ENCODE assay signal across 9 mouse cellular contexts in the genomic region with DNA sequence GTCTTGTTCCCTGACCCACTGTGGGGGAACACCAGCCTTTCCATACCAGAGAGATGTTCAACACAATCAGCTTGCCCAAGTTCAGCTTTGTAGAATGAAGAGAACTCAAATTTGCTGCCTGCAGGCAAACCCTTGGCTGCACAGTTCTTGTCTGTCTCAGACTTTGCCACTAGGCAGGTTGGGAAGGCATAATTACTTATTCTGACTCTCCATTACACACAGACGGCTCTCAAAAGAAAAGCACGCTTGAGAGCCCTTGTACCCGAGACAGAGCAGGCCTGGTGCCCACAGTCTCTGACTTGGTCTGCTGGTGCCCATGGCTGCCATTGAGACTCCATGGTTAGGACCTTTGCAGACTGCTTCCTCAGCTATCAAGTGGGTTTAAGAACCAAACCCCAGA. TPM values are rescaled to one million over a fixed set of nuclear protein-coding genes. Genes with fewer than 3 reads are reported as not detected.
DNase-seq lines count a peak whose midpoint lies in the region; ATAC-seq lines count a peak whose summit lies in the region.
"Had no signal": no experiment of that assay in that cellular context is flagged by ENCODE, and none has a peak within 500 bp of the region (broad histone marks: within the 10 kb centered on the region; RNA-seq: fewer than 3 reads in every experiment).

No protein-coding gene starts in this region.

- no peak for DNase-seq in heart, postnatal 4 days
- no peak for DNase-seq in embryonic facial prominence, embryonic 11.5 days (ENCODE audit: low spot score)
- no peak for DNase-seq in MN1 (ENCODE audit: low spot score)
- no peak for DNase-seq in adrenal gland, postnatal 14 days
- no peak for DNase-seq in adrenal gland, adult 2 months
- DNase-seq: kidney, postnatal 14 days had no signal

- no peaks in the 10 kb centered on the region for H3K27me3 ChIP-seq in heart, embryonic 13.5 days (replicated peaks)
- no peaks in the 10 kb centered on the region for H3K27me3 ChIP-seq in embryonic facial prominence, embryonic 11.5 days (ENCODE audit: control insufficient read depth, insufficient read depth, low read length)
- H3K27me3 ChIP-seq in hindbrain, embryonic 16.5 days (replicated peaks; ENCODE audit: control insufficient read depth, insufficient read depth, low read length) = no peaks in the 10 kb centered on the region
- no peaks in the 10 kb centered on the region for H3K27me3 ChIP-seq in neural tube, embryonic 12.5 days (replicated peaks)

- 58% methylated on average over 3 of the region's 3 CpGs for WGBS in heart, embryonic 13.5 days
- WGBS in embryonic facial prominence, embryonic 11.5 days = 38% methylated on average over 3 of the region's 3 CpGs
- WGBS in hindbrain, embryonic 16.5 days = 20% methylated on average over 3 of the region's 3 CpGs
- WGBS in neural tube, embryonic 12.5 days = 11% methylated on average over 3 of the region's 3 CpGs

- no peak overlapping the region for H3K4me2 ChIP-seq in heart, embryonic 13.5 days
- no peak overlapping the region for H3K4me2 ChIP-seq in embryonic facial prominence, embryonic 11.5 days (ENCODE audit: low read depth, low read length)
- no peak overlapping the region for H3K4me2 ChIP-seq in hindbrain, embryonic 16.5 days (ENCODE audit: low read length)
- peak overlapping the region; percentile 43 for H3K4me2 ChIP-seq in neural tube, embryonic 12.5 days (replicated peaks)

- no peaks in the 10 kb centered on the region for H3K9me3 ChIP-seq in heart, embryonic 13.5 days
- no peaks in the 10 kb centered on the region for H3K9me3 ChIP-seq in embryonic facial prominence, embryonic 11.5 days (replicated peaks; ENCODE audit: control insufficient read depth, low read length)
- no peaks in the 10 kb centered on the region for H3K9me3 ChIP-seq in hindbrain, embryonic 16.5 days (ENCODE audit: control insufficient read depth, low read length)
- no peaks in the 10 kb centered on the region for H3K9me3 ChIP-seq in neural tube, embryonic 12.5 days

- H3K27ac ChIP-seq in heart, embryonic 13.5 days (replicated peaks) = 0 out of 2 replicates have a peak overlapping the region, but pooled peaks have one; percentile 6
- H3K27ac ChIP-seq in embryonic facial prominence, embryonic 11.5 days (replicated peaks; ENCODE audit: low read depth, low read length) = no peak overlapping the region
- H3K27ac ChIP-seq in hindbrain, embryonic 16.5 days (ENCODE audit: low read depth, low read length) = peak overlapping the region; percentile 23; the same call in 1 of the 2 replicates
- H3K27ac ChIP-seq in neural tube, embryonic 12.5 days = peak overlapping the region; percentile 37; the same call in 1 of the 2 replicates

- no peak overlapping the region for H3K4me3 ChIP-seq in heart, embryonic 13.5 days
- no peak overlapping the region for H3K4me3 ChIP-seq in embryonic facial prominence, embryonic 11.5 days (ENCODE audit: low read depth, low read length)
- no peak overlapping the region for H3K4me3 ChIP-seq in hindbrain, embryonic 16.5 days (ENCODE audit: low read length)
- H3K4me3 ChIP-seq in neural tube, embryonic 12.5 days = no peak overlapping the region

- ATAC-seq in heart, embryonic 13.5 days (ENCODE audit: extremely low read depth, insufficient number of reproducible peaks, low FRiP score, low TSS enrichment) = no peak
- 0 out of 2 replicates have a peak, but pooled peaks have one; percentile 32 for ATAC-seq in embryonic facial prominence, embryonic 11.5 days (replicated peaks; ENCODE audit: insufficient number of reproducible peaks, low FRiP score, low TSS enrichment, low read depth)
- ATAC-seq in hindbrain, embryonic 16.5 days = peak; percentile 67
- ATAC-seq in neural tube, embryonic 12.5 days (ENCODE audit: low FRiP score, low read depth) = peak; percentile 67

- no peaks in the 10 kb centered on the region for H3K36me3 ChIP-seq in heart, embryonic 13.5 days
- H3K36me3 ChIP-seq in embryonic facial prominence, embryonic 11.5 days (replicated peaks; ENCODE audit: control insufficient read depth, insufficient read depth, low read depth, low read length) = no peaks in the 10 kb centered on the region
- no peaks in the 10 kb centered on the region for H3K36me3 ChIP-seq in hindbrain, embryonic 16.5 days (ENCODE audit: control insufficient read depth, insufficient read depth, low read length)
- no peaks in the 10 kb centered on the region for H3K36me3 ChIP-seq in neural tube, embryonic 12.5 days

- H3K9ac ChIP-seq in heart, embryonic 13.5 days = no peak overlapping the region
- no peak overlapping the region for H3K9ac ChIP-seq in embryonic facial prominence, embryonic 11.5 days (replicated peaks; ENCODE audit: low read length)
- H3K9ac ChIP-seq in hindbrain, embryonic 16.5 days (ENCODE audit: low read depth, low read length) = no peak overlapping the region
- H3K9ac ChIP-seq in neural tube, embryonic 12.5 days = no peak overlapping the region

- H3K4me1 ChIP-seq in heart, embryonic 13.5 days = peaks cover 15% of the 10 kb centered on the region
- no peaks in the 10 kb centered on the region; the same call in 1 of the 2 replicates for H3K4me1 ChIP-seq in embryonic facial prominence, embryonic 11.5 days (ENCODE audit: control insufficient read depth, insufficient read depth, low read length)
- H3K4me1 ChIP-seq in hindbrain, embryonic 16.5 days (ENCODE audit: control insufficient read depth, insufficient read depth, low read depth, low read length) = peaks cover 8% of the 10 kb centered on the region
- peaks cover 11% of the 10 kb centered on the region for H3K4me1 ChIP-seq in neural tube, embryonic 12.5 days

RNA-seq across cellular contexts. Expression of gene Shisa3, which starts 26.7 kb away (rescaled TPM):
- 2.9 and 3.9 TPM in 2 replicates for polyA plus RNA-seq in heart, embryonic 13.5 days (2015; fragmentation: Nextera tagmentation; extraction: Ambion mirVana)
- total RNA-seq in heart, postnatal 4 days (2021) = 1 to 10 TPM in 1 of 2 experiments, under 1 TPM in 1; 0.99 to 1.2 TPM
- polyA plus RNA-seq in embryonic facial prominence, embryonic 11.5 days (2014; fragmentation: Nextera tagmentation; extraction: Ambion mirVana) = 7.4 and 8.4 TPM in 2 replicates
- polyA plus RNA-seq in hindbrain, embryonic 16.5 days (2015; fragmentation: Nextera tagmentation; extraction: Ambion mirVana) = 1.4 and 5.0 TPM in 2 replicates
- polyA plus RNA-seq in neural tube, embryonic 12.5 days (2016; fragmentation: Nextera tagmentation; extraction: Ambion mirVana) = 5.3 and 5.5 TPM in 2 replicates
- 0.59 and 4.6 TPM in 2 replicates for total RNA-seq in adrenal gland, postnatal 14 days (2021)
- total RNA-seq in adrenal gland, adult 2 months (2021) = under 1 TPM; 0.35 to 0.83 TPM
- 1.3 and 1.8 TPM in 2 replicates for polyA plus RNA-seq in adrenal gland, adult 2 months (2012; rRNA removed)
